16 mouse cellular contexts compared by ENCODE assay signal in the genomic region with DNA sequence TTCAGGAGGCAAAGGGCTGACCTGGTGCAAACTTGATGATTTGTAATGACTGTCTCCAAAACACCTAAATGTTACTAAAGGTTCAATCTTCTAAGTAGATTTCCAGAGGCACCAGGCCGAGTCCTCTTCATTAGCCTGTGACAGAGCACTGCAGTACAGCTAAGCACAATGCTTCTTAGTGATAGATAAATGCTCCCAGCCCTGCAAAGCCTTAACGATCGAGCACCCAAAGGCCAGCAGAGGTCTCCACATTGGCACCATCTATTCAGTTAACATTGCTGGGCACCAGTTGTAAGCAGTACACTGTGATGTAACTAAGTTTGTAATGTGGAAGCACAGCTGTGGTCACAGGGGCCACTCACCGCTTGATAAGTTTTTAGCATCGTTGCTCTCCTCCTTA. TPM values are rescaled to one million over a fixed set of nuclear protein-coding genes. Genes with fewer than 3 reads are reported as not detected.
A peak's percentile ranks its signal among the peaks of the same experiment; 100 is the strongest.
DNase-seq lines count a peak whose midpoint lies in the region; ATAC-seq and TF ChIP-seq lines count a peak whose summit lies in the region.
"Had no signal": no experiment of that assay in that cellular context is flagged by ENCODE, and none has a peak within 500 bp of the region (broad histone marks: within the 10 kb centered on the region; RNA-seq: fewer than 3 reads in every experiment).

No protein-coding gene starts in this region.

- DNase-seq in heart, adult 2 months, result no peak
- no peak for DNase-seq in heart, postnatal 14 days
- DNase-seq in kidney, adult 2 months, result no peak
- no peak for DNase-seq in testis, postnatal 14 days (ENCODE audit: low spot score)
- no peak for DNase-seq in retina, embryonic 14.5 days (ENCODE audit: low spot score)
- DNase-seq: B cell, adult 2 months; cerebellum, adult 11-12 months; cerebellum, postnatal 36 days had no signal

- no peak for TF ChIP-seq CTCF in heart, adult 2 months (IDR thresholded peaks at IDR 0.05)
- TF ChIP-seq CTCF in kidney, adult 2 months (conservative IDR thresholded peaks at IDR 0.05; ENCODE audit: insufficient read depth, insufficient read length, low read depth, low read length), result no peak
- no peak for TF ChIP-seq CTCF in testis, adult 2 months (IDR thresholded peaks at IDR 0.05; ENCODE audit: control insufficient read depth, insufficient read depth, insufficient replicate concordance, low read depth, low read length)

- WGBS in heart, adult 2 months, result 50% methylated on average over 5 of the region's 5 CpGs
- WGBS in kidney, embryonic 16.5 days, result 79% methylated on average over 5 of the region's 5 CpGs
- 75% methylated on average over 5 of the region's 5 CpGs for whole genome bisulfite sequencing in kidney, adult 2 months
- 74% methylated on average over 5 of the region's 5 CpGs for WGBS in stomach, embryonic 15.5 days

- H3K36me3 ChIP-seq in heart, adult 2 months (ENCODE audit: control insufficient read depth, insufficient read depth, low read length), result peaks cover 4% of the 10 kb centered on the region
- H3K36me3 ChIP-seq in kidney, embryonic 16.5 days (ENCODE audit: insufficient read depth, low read length), result 0 out of 2 replicates have a peak, but pooled peaks cover 5% of the 10 kb centered on the region
- H3K36me3 ChIP-seq in kidney, adult 2 months (ENCODE audit: control insufficient read depth, insufficient read depth, low read length), result no peaks in the 10 kb centered on the region
- no peaks in the 10 kb centered on the region for H3K36me3 ChIP-seq in testis, adult 2 months (ENCODE audit: control insufficient read depth, insufficient read depth, low read length)
- H3K36me3 ChIP-seq in stomach, embryonic 15.5 days, result no peaks in the 10 kb centered on the region

- no peaks in the 10 kb centered on the region for H3K27me3 ChIP-seq in heart, adult 2 months (ENCODE audit: control insufficient read depth, insufficient read depth, low read length)
- H3K27me3 ChIP-seq in kidney, embryonic 16.5 days (ENCODE audit: insufficient read depth, low read length), result no peaks in the 10 kb centered on the region
- no peaks in the 10 kb centered on the region for H3K27me3 ChIP-seq in kidney, adult 2 months (replicated peaks; ENCODE audit: control insufficient read depth, insufficient read depth, low read length)
- no peaks in the 10 kb centered on the region for H3K27me3 ChIP-seq in testis, adult 2 months (ENCODE audit: control insufficient read depth, insufficient read depth, low read length)
- no peaks in the 10 kb centered on the region for H3K27me3 ChIP-seq in stomach, embryonic 15.5 days (replicated peaks)
- H3K27me3 ChIP-seq: forebrain, embryonic 15.5 days; hindbrain, embryonic 12.5 days had no signal

- no peak overlapping the region for H3K9ac ChIP-seq in heart, adult 2 months (ENCODE audit: low read depth, low read length)
- no peak overlapping the region for H3K9ac ChIP-seq in kidney, embryonic 16.5 days (replicated peaks; ENCODE audit: low read length)
- no peak overlapping the region for H3K9ac ChIP-seq in stomach, embryonic 15.5 days
- H3K9ac ChIP-seq: forebrain, embryonic 15.5 days; hindbrain, embryonic 12.5 days had no signal

- no peak overlapping the region for H3K4me2 ChIP-seq in kidney, embryonic 16.5 days (replicated peaks; ENCODE audit: low read depth, low read length)
- no peak overlapping the region for H3K4me2 ChIP-seq in stomach, embryonic 15.5 days
- H3K4me2 ChIP-seq: forebrain, embryonic 15.5 days; hindbrain, embryonic 12.5 days had no signal

- no peak for TF ChIP-seq POLR2A in heart, adult 2 months (IDR thresholded peaks at IDR 0.05; ENCODE audit: insufficient read depth, low read depth, low read length)
- no peak for TF ChIP-seq POLR2A in kidney, adult 2 months (IDR thresholded peaks at IDR 0.05; ENCODE audit: low read depth, low read length)
- TF ChIP-seq POLR2A in testis, adult 2 months (IDR thresholded peaks at IDR 0.05; ENCODE audit: control insufficient read depth, low read depth, low read length), result no peak

- no peak overlapping the region for H3K4me3 ChIP-seq in heart, adult 2 months
- no peak overlapping the region for H3K4me3 ChIP-seq in kidney, embryonic 16.5 days (ENCODE audit: low read length)
- H3K4me3 ChIP-seq in kidney, adult 2 months (ENCODE audit: insufficient read depth, low read depth, low read length), result no peak overlapping the region
- no peak overlapping the region for H3K4me3 ChIP-seq in testis, adult 2 months (ENCODE audit: control insufficient read depth, low read depth, low read length)
- no peak overlapping the region for H3K4me3 ChIP-seq in stomach, embryonic 15.5 days (replicated peaks)
- H3K4me3 ChIP-seq: embryonic facial prominence, embryonic 10.5 days; erythroblast, embryonic 14.5 days; forebrain, embryonic 15.5 days; hindbrain, embryonic 12.5 days had no signal

- intact Hi-C loops in heart, adult 2 months (cut with DNase I), result no loop called here
- intact Hi-C loops in heart, postnatal 14 days (cut with DNase I), result no loop called here

- H3K4me1 ChIP-seq in heart, adult 2 months (ENCODE audit: control insufficient read depth, insufficient read depth, low read length), result peaks cover 7% of the 10 kb centered on the region
- H3K4me1 ChIP-seq in kidney, embryonic 16.5 days (ENCODE audit: insufficient read depth, low read length), result peaks cover 23% of the 10 kb centered on the region
- no peaks in the 10 kb centered on the region for H3K4me1 ChIP-seq in kidney, adult 2 months (ENCODE audit: control insufficient read depth, insufficient read depth, low read length)
- no peaks in the 10 kb centered on the region; the same call in 1 of the 2 replicates for H3K4me1 ChIP-seq in testis, adult 2 months (ENCODE audit: control insufficient read depth, insufficient read depth, low read length)
- no peaks in the 10 kb centered on the region for H3K4me1 ChIP-seq in stomach, embryonic 15.5 days
- H3K4me1 ChIP-seq: forebrain, embryonic 15.5 days had no signal

- peaks cover 5% of the 10 kb centered on the region; the same call in 1 of the 2 replicates for H3K9me3 ChIP-seq in kidney, embryonic 16.5 days (ENCODE audit: low read length)
- H3K9me3 ChIP-seq in stomach, embryonic 15.5 days, result no peaks in the 10 kb centered on the region
- H3K9me3 ChIP-seq: forebrain, embryonic 15.5 days had no signal

- peak overlapping the region; percentile 45 for H3K27ac ChIP-seq in heart, adult 2 months
- peak overlapping the region; percentile 51 for H3K27ac ChIP-seq in kidney, embryonic 16.5 days (ENCODE audit: low read length)
- H3K27ac ChIP-seq in kidney, adult 2 months (ENCODE audit: insufficient read depth, low read depth, low read length), result no peak overlapping the region
- H3K27ac ChIP-seq in testis, adult 2 months (ENCODE audit: control insufficient read depth, insufficient read depth, low read depth, low read length), result peak overlapping the region; percentile 51
- H3K27ac ChIP-seq in stomach, embryonic 15.5 days, result peak overlapping the region; percentile 45; the same call in 1 of the 2 replicates
- H3K27ac ChIP-seq: embryonic facial prominence, embryonic 10.5 days; forebrain, embryonic 15.5 days; hindbrain, embryonic 12.5 days had no signal

- 0 out of 2 replicates have a peak, but pooled peaks cover 1% of the 10 kb centered on the region for H3K79me2 ChIP-seq in heart, adult 2 months (replicated peaks; ENCODE audit: control insufficient read depth, insufficient read depth, low read length)

- no peak for TF ChIP-seq EP300 in heart, adult 2 months (IDR thresholded peaks at IDR 0.05; ENCODE audit: insufficient read depth, low read depth, low read length)

- no peak for ATAC-seq in kidney, embryonic 16.5 days (ENCODE audit: low FRiP score, low TSS enrichment)
- ATAC-seq in stomach, embryonic 15.5 days (ENCODE audit: insufficient read depth, low FRiP score, low read depth), result no peak
- ATAC-seq: forebrain, embryonic 15.5 days had no signal

RNA-seq across cellular contexts. Expression of gene Eif4e3, which starts 22.2 kb away (rescaled TPM):
- total RNA-seq in heart, adult 2 months (2021), result 10 to 100 TPM; 36.6 to 45.8 TPM
- polyA plus RNA-seq in heart, adult 2 months (2012; rRNA removed), result 24.2 and 43.5 TPM in 2 replicates
- total RNA-seq in heart, postnatal 14 days (2021), result 10 to 100 TPM; 32.5 to 34.2 TPM
- 17.6 and 18.5 TPM in 2 replicates for polyA plus RNA-seq in kidney, embryonic 16.5 days (2015; fragmentation: Nextera tagmentation; extraction: Ambion mirVana)
- polyA plus RNA-seq in kidney, adult 2 months (2012; rRNA removed), result 6.6 and 8.4 TPM in 2 replicates
- polyA plus RNA-seq in testis, adult 2 months (2012; rRNA removed), result 1.7 and 1.9 TPM in 2 replicates
- 10.0 and 11.9 TPM in 2 replicates for polyA plus RNA-seq in stomach, embryonic 15.5 days (2015; fragmentation: Nextera tagmentation; extraction: Ambion mirVana)
- polyA plus RNA-seq: erythroblast, embryonic 14.5 days had no signal

RNA-seq across cellular contexts. Expression of gene Gm20696, which starts 22.2 kb away (rescaled TPM):
- 1 to 10 TPM; 1.4 to 1.7 TPM for total RNA-seq in heart, adult 2 months (2021)
- polyA plus RNA-seq in heart, adult 2 months (2012; rRNA removed), result 0.61 and 0.85 TPM in 2 replicates
- 1 to 10 TPM; 2.3 to 3.2 TPM for total RNA-seq in heart, postnatal 14 days (2021)
- 1.7 and 2.1 TPM in 2 replicates for polyA plus RNA-seq in kidney, embryonic 16.5 days (2015; fragmentation: Nextera tagmentation; extraction: Ambion mirVana)
- polyA plus RNA-seq in kidney, adult 2 months (2012; rRNA removed), result 0.31 and 0.50 TPM in 2 replicates
- polyA plus RNA-seq in testis, adult 2 months (2012; rRNA removed), result 0.02 and 0.12 TPM in 2 replicates
- 3.6 and 4.6 TPM in 2 replicates for polyA plus RNA-seq in stomach, embryonic 15.5 days (2015; fragmentation: Nextera tagmentation; extraction: Ambion mirVana)
- polyA plus RNA-seq: erythroblast, embryonic 14.5 days had no signal

RNA-seq across cellular contexts. Expression of gene Gpr27, which starts 48.1 kb away (rescaled TPM):
- total RNA-seq in heart, adult 2 months (2021), result 1 to 10 TPM; 6.3 to 6.8 TPM
- polyA plus RNA-seq in heart, adult 2 months (2012; rRNA removed), result 5.7 and 5.8 TPM in 2 replicates
- 1 to 10 TPM; 2.8 to 3.4 TPM for total RNA-seq in heart, postnatal 14 days (2021)
- 1.6 and 1.8 TPM in 2 replicates for polyA plus RNA-seq in kidney, embryonic 16.5 days (2015; fragmentation: Nextera tagmentation; extraction: Ambion mirVana)
- polyA plus RNA-seq in kidney, adult 2 months (2012; rRNA removed), result 0.99 and 1.2 TPM in 2 replicates
- 0.14 and 0.19 TPM in 2 replicates for polyA plus RNA-seq in testis, adult 2 months (2012; rRNA removed)
- 2.8 and 3.1 TPM in 2 replicates for polyA plus RNA-seq in stomach, embryonic 15.5 days (2015; fragmentation: Nextera tagmentation; extraction: Ambion mirVana)
- total RNA-seq: neutrophil, adult 5-6 weeks had no signal
- polyA plus RNA-seq: erythroblast, embryonic 14.5 days had no signal
